Mouse (Mus musculus) neural tube, embryonic 13.5 days (tissue): ENCODE results near the gene Atg4a-ps. TPM values are rescaled to one million over a fixed set of nuclear protein-coding genes. Genes with fewer than 3 reads are reported as not detected.
A peak's percentile ranks its signal among the peaks of the same experiment; 100 is the strongest.
"Not testable (repeated sequence)": the region's sequence is repeated elsewhere in the genome, so short reads cannot be mapped to it uniquely, and the experiment has no call there.

ENCODE experiments used
- ATAC-seq: fragments of 200-750 bp; cut with Nextera tagmentation; 2 replicates; pipeline ENCODE4 v1.8.0; 2017; ENCODE audit warnings: low read depth, mild to moderate bottlenecking, moderate TSS enrichment, moderate library complexity
- H3K27ac ChIP-seq: fragments of 300-500 bp; sonication (generic); replicated peaks from 2 replicates; pipeline ENCODE4 v1.5.1; 2015; ENCODE audit warnings: moderate library complexity, mild to moderate bottlenecking, inconsistent platforms
- H3K27me3 ChIP-seq: fragments of 300-500 bp; sonication (generic); 2 replicates; pipeline ENCODE4 v1.6.1; 2015; ENCODE audit warnings: mild to moderate bottlenecking, inconsistent platforms
- H3K36me3 ChIP-seq: fragments of 300-500 bp; sonication (generic); 2 replicates; pipeline ENCODE4 v1.6.1; 2015; ENCODE audit warnings: mild to moderate bottlenecking, inconsistent platforms
- H3K4me1 ChIP-seq: fragments of 300-500 bp; sonication (generic); replicated peaks from 2 replicates; pipeline ENCODE4 v1.6.1; 2015; ENCODE audit warnings: inconsistent platforms
- H3K4me2 ChIP-seq: fragments of 300-500 bp; sonication (generic); 2 replicates; pipeline ENCODE4 v1.6.1; 2015; ENCODE audit warnings: inconsistent platforms, mild to moderate bottlenecking, moderate library complexity
- H3K4me3 ChIP-seq: fragments of 300-500 bp; sonication (generic); 2 replicates; pipeline ENCODE4 v1.5.1; 2015; ENCODE audit warnings: mild to moderate bottlenecking, inconsistent platforms
- H3K9ac ChIP-seq: fragments of 300-500 bp; sonication (generic); 2 replicates; pipeline ENCODE4 v1.6.1; 2015; ENCODE audit warnings: moderate library complexity, mild to moderate bottlenecking, inconsistent platforms
- H3K9me3 ChIP-seq: fragments of 300-500 bp; sonication (generic); 2 replicates; pipeline ENCODE4 v1.6.1; 2016; ENCODE audit warnings: inconsistent platforms
- WGBS: fragments of 180-500 bp; shearing (Covaris S2); methylation state at CpG from one replicate; pipeline ENCODE4 v1.1.7; 2015; 5-methylcytosine and 5-hydroxymethylcytosine counted together
- polyA plus RNA-seq: library from polyadenylated mRNA; unstranded; fragments of >200 nt; fragmentation: Nextera tagmentation; extraction: Ambion mirVana; gene quantifications from 2 replicates; pipeline ENCODE4 v1.2.1, GENCODE M21; 2015

Gene Atg4a-ps
- polyA plus RNA-seq, result 0.11 TPM in 1 of 2 replicates, not detected in the other

GRCm38 (mm10) chr3:103645968-103646367 lies at the start of gene Atg4a-ps:
Atg4a-ps (minus strand) TSS chr3:103646068.
- not testable (repeated sequence) for H3K27ac ChIP-seq, H3K36me3 ChIP-seq, H3K4me1 ChIP-seq, H3K4me2 ChIP-seq, H3K9me3 ChIP-seq, H3K27me3 ChIP-seq, ATAC-seq, H3K9ac ChIP-seq, H3K4me3 ChIP-seq
- WGBS, result 91% methylated on average over 2 of the region's 2 CpGs

- Histone ChIP-seq H3K4me3 (no peak overlapping the region), H3K4me2 (no peak overlapping the region), H3K4me1 (no peaks in the 10 kb centered on the region), H3K9me3 (no peaks in the 10 kb centered on the region), H3K36me3 (no peaks in the 10 kb centered on the region), H3K27me3 (no peaks in the 10 kb centered on the region), H3K9ac (no peak overlapping the region), H3K27ac (no peak overlapping the region)
- WGBS, result 45% methylated on average over 3 of the region's 3 CpGs
- ATAC-seq, result no peak
Observed at GRCm38 (mm10) chr3:103695556-103695955, 49.7 kb upstream of the Atg4a-ps start.

GRCm38 (mm10) chr3:103690506-103690905 lies 44.6 kb upstream of the Atg4a-ps start:
- no peak overlapping the region for H3K9ac ChIP-seq
- no peak overlapping the region for H3K4me3 ChIP-seq
- no peak overlapping the region for H3K4me2 ChIP-seq
- H3K9me3 ChIP-seq, result no peaks in the 10 kb centered on the region
- H3K27me3 ChIP-seq, result no peaks in the 10 kb centered on the region
- WGBS, result 87% methylated on average over 3 of the region's 3 CpGs
- no peak for ATAC-seq
- no peak overlapping the region for H3K27ac ChIP-seq
- no peaks in the 10 kb centered on the region for H3K36me3 ChIP-seq
- H3K4me1 ChIP-seq, result no peaks in the 10 kb centered on the region

- Histone ChIP-seq H3K9ac (no peak overlapping the region), H3K36me3 (no peaks in the 10 kb centered on the region), H3K27ac (no peak overlapping the region), H3K4me3 (no peak overlapping the region), H3K9me3 (no peaks in the 10 kb centered on the region), H3K4me2 (no peak overlapping the region), H3K4me1 (peaks cover 4% of the 10 kb centered on the region), H3K27me3 (0 out of 2 replicates have a peak, but pooled peaks cover 4% of the 10 kb centered on the region)
- 79% methylated on average over 1 of the region's 1 CpGs for WGBS
- ATAC-seq, result no peak
Observed at GRCm38 (mm10) chr3:103689043-103689442, 43.2 kb upstream of the Atg4a-ps start.

GRCm38 (mm10) chr3:103683966-103684319 lies 38.1 kb upstream of the Atg4a-ps start:
- peaks cover 25% of the 10 kb centered on the region for H3K4me1 ChIP-seq
- H3K9ac ChIP-seq, result peak overlapping the region; percentile 10; the same call in 1 of the 2 replicates
- 38% methylated on average over 5 of the region's 5 CpGs for WGBS
- peak overlapping the region; percentile 46; the same call in 1 of the 2 replicates for H3K4me2 ChIP-seq
- H3K27me3 ChIP-seq, result 0 out of 2 replicates have a peak, but pooled peaks cover 4% of the 10 kb centered on the region
- H3K4me3 ChIP-seq, result no peak overlapping the region
- H3K27ac ChIP-seq, result no peak overlapping the region
- no peaks in the 10 kb centered on the region for H3K9me3 ChIP-seq
- no peak for ATAC-seq
- no peaks in the 10 kb centered on the region for H3K36me3 ChIP-seq

GRCm38 (mm10) chr3:103683234-103683965 lies 37.5 kb upstream of the Atg4a-ps start:
- Histone ChIP-seq H3K4me1 (peaks cover 30% of the 10 kb centered on the region), H3K9ac (peak overlapping the region; percentile 10; the same call in 1 of the 2 replicates), H3K36me3 (no peaks in the 10 kb centered on the region), H3K27me3 (0 out of 2 replicates have a peak, but pooled peaks cover 4% of the 10 kb centered on the region), H3K9me3 (no peaks in the 10 kb centered on the region), H3K4me2 (peak overlapping the region; percentile 46), H3K4me3 (peak overlapping the region; percentile 18), H3K27ac (peak overlapping the region; percentile 24; the same call in 1 of the 2 replicates)
- peak; percentile 62 for ATAC-seq
- 1% methylated on average over 21 of the region's 21 CpGs for WGBS

GRCm38 (mm10) chr3:103682473-103682872 lies 36.6 kb upstream of the Atg4a-ps start:
- 50% methylated on average over 4 of the region's 4 CpGs for WGBS
- no peak overlapping the region for H3K4me2 ChIP-seq
- H3K27me3 ChIP-seq, result 0 out of 2 replicates have a peak, but pooled peaks cover 4% of the 10 kb centered on the region
- no peaks in the 10 kb centered on the region for H3K36me3 ChIP-seq
- H3K4me1 ChIP-seq, result peaks cover 30% of the 10 kb centered on the region
- no peak overlapping the region for H3K4me3 ChIP-seq
- H3K9ac ChIP-seq, result no peak overlapping the region
- no peak overlapping the region for H3K27ac ChIP-seq
- H3K9me3 ChIP-seq, result no peaks in the 10 kb centered on the region
- ATAC-seq, result no peak

GRCm38 (mm10) chr3:103678811-103679210 lies 32.9 kb upstream of the Atg4a-ps start:
- ATAC-seq, result no peak
- H3K27me3 ChIP-seq, result no peaks in the 10 kb centered on the region
- 19% methylated on average over 6 of the region's 6 CpGs for WGBS

GRCm38 (mm10) chr3:103672716-103673115 lies 26.8 kb upstream of the Atg4a-ps start:
- Histone ChIP-seq H3K9ac (no peak overlapping the region), H3K4me1 (peaks cover 5% of the 10 kb centered on the region; the same call in 1 of the 2 replicates), H3K27me3 (no peaks in the 10 kb centered on the region), H3K4me3 (no peak overlapping the region), H3K4me2 (no peak overlapping the region), H3K36me3 (no peaks in the 10 kb centered on the region), H3K27ac (no peak overlapping the region), H3K9me3 (no peaks in the 10 kb centered on the region)
- no peak for ATAC-seq
- WGBS, result 84% methylated on average over 7 of the region's 7 CpGs

More at GRCm38 (mm10) chr3:103678811-103679210, 32.9 kb upstream of the Atg4a-ps start:
- no peak overlapping the region for H3K27ac ChIP-seq
- no peak overlapping the region for H3K4me3 ChIP-seq
- no peaks in the 10 kb centered on the region for H3K36me3 ChIP-seq
- no peak overlapping the region for H3K9ac ChIP-seq
- no peaks in the 10 kb centered on the region for H3K9me3 ChIP-seq
- peaks cover 24% of the 10 kb centered on the region for H3K4me1 ChIP-seq
- H3K4me2 ChIP-seq, result no peak overlapping the region

- H3K9ac ChIP-seq, result no peak overlapping the region
- no peaks in the 10 kb centered on the region for H3K36me3 ChIP-seq
- no peak overlapping the region for H3K4me2 ChIP-seq
- no peaks in the 10 kb centered on the region for H3K9me3 ChIP-seq
- peaks cover 5% of the 10 kb centered on the region; the same call in 1 of the 2 replicates for H3K4me1 ChIP-seq
- ATAC-seq, result no peak
- no peak overlapping the region for H3K27ac ChIP-seq
- H3K4me3 ChIP-seq, result no peak overlapping the region
- H3K27me3 ChIP-seq, result no peaks in the 10 kb centered on the region
- WGBS, result 83% methylated on average over 4 of the region's 4 CpGs
Observed at GRCm38 (mm10) chr3:103672113-103672512, 26.2 kb upstream of the Atg4a-ps start.

- H3K27ac ChIP-seq, result no peak overlapping the region
- 98% methylated on average over 3 of the region's 3 CpGs for WGBS
- no peak overlapping the region for H3K4me3 ChIP-seq
- no peaks in the 10 kb centered on the region for H3K36me3 ChIP-seq
- H3K4me2 ChIP-seq, result no peak overlapping the region
- H3K9ac ChIP-seq, result no peak overlapping the region
- peaks cover 4% of the 10 kb centered on the region; the same call in 1 of the 2 replicates for H3K4me1 ChIP-seq
- H3K27me3 ChIP-seq, result no peaks in the 10 kb centered on the region
- ATAC-seq, result no peak
- H3K9me3 ChIP-seq, result no peaks in the 10 kb centered on the region
Observed at GRCm38 (mm10) chr3:103663385-103663784, 17.5 kb upstream of the Atg4a-ps start.

- Histone ChIP-seq H3K4me1 (peaks cover 16% of the 10 kb centered on the region; the same call in 1 of the 2 replicates), H3K27me3 (no peaks in the 10 kb centered on the region), H3K4me3 (no peak overlapping the region), H3K36me3 (no peaks in the 10 kb centered on the region), H3K27ac (no peak overlapping the region), H3K4me2 (no peak overlapping the region), H3K9ac (no peak overlapping the region), H3K9me3 (no peaks in the 10 kb centered on the region)
- no peak for ATAC-seq
- 84% methylated on average over 8 of the region's 8 CpGs for WGBS
Observed at GRCm38 (mm10) chr3:103661714-103662113, 15.8 kb upstream of the Atg4a-ps start.
